Mouse (Mus musculus) cerebellum, adult (tissue): ENCODE measurements around the gene Col4a2.

Source experiments
- ATAC-seq: cut with Nextera tagmentation; 2 replicates; pipeline ENCODE4 v1.9.2; 2017; ENCODE audit warnings: mild to moderate bottlenecking, moderate library complexity, mixed read lengths; ENCODE audit not compliant: insufficient number of reproducible peaks, low FRiP score, low TSS enrichment

Gene Col4a2

GRCm38 (mm10) chr8:11292611-11293010, 20.0 kb upstream of the Col4a2 start:
- ATAC-seq, result no peak

DNA sequence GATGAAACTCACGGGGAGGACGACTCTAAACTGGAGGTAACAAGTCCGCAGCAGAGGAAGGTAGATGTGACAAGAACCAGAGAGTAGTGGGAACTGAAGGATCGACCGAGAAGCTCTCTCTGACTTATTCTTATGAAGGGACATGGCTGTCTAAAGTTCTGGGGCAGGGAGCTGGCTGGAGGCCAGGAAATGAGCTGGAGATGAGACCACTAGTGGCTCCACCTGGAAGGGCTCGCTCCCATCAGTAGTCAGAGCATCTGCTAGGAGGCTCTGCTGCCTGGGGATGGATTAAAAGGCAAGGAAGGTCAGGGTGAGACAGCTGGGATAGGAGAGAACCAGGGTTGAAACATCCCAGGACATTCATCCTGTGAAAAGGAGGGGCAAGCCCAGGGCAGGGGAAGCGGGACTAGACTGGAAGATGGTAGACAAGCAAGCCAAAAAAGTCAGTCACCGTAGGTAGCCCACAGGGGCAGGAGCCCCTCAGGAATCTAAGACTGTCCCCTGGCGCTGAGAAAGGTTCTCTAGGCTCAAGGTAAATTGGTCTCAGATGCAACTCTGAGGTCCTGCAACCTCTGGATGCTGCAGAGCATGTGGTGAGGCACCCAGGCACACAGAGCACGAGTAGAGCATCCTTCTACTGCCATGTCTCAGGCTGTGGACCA, 16.2 kb upstream of the Col4a2 start:
- ATAC-seq, result no peak

DNA sequence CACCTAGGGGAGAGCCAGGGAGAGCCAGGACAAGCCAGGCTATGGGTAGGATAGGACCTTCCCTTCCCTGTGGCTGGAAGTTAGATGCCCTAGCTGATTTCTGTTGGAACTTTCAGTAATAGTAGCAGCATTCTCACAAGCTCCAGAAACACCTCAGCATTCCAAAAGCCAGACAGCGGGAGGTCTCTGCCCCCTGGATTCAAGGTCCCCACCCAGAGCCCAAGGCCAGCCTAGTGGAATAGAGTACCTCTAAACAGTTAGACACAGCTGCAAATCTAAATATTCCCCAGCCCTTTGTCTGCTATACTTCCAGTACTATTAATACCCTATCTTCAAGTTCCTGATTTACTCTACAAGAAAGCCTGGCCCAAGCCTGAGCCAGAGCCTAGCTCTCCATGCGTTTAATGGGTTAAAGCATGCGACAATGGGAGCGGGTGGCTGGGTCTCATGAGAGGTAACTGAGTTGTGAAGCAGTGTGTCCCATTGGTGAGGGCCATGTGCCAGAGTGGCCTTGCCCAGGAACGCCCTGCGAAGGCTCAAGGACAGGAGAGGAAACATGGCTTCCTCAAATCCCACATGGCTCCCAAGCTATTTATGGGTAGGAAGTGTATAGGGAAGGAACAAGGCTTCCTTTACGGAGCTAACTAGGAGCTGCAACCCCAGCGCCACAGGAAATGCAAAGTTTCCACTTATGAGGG, 15.3 kb upstream of the Col4a2 start:
- no peak for ATAC-seq

DNA sequence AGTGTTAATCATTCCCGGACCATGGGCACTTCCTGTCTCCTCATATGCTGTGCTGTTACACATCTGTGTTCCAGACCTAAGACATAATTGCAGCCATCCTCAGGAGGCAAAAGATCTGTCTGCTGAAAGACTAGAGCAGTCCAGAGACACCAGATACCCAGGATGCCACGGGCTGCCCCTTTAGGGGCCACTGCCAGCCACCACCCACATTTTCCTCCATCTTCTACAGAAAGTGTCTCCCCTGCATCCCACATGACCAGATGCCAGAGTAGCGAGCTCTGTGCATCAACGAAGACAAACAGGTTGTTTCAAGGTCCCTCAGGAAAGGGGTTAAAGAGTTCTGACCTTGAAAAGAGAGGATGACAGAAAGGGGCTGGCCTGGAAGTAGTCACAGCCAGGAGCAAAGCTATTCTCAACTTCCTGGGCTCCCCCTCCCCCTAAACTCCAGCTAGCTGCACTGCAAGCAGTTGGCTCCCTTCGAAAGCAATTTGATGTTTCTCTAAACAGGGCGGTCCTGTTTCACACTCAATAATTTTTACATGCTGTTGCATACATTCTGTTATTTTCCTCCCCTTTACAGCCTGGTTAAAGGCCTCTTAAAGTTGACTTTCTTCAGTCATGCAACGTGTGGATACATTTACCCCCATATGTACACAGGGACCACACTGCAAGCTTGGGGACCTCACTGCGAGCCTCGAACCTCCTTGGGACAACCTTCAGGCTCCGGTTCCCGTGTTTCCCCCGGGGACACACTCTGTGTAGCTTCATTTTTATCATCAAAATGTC, 13.9 kb upstream of the Col4a2 start:
- ATAC-seq, result no peak

DNA sequence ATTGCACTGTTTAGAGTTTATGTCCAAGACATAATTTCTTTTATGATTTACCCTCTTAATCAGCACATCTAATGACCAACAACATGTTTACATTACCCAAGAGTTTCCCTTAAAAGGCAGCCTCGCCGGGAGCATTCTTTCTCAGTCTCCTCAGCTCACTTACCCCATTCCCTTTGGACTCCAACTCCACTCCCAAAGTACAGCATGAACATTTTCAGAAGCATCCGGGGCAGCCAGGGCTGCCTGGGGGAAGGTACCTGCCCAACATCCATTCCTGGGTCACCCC, 13.3 kb upstream of the Col4a2 start:
- no peak for ATAC-seq

GRCm38 (mm10) chr8:11300436-11300835, 12.2 kb upstream of the Col4a2 start:
- ATAC-seq, result no peak

GRCm38 (mm10) chr8:11304027-11304601, 8.5 kb upstream of the Col4a2 start:
- no peak for ATAC-seq

DNA sequence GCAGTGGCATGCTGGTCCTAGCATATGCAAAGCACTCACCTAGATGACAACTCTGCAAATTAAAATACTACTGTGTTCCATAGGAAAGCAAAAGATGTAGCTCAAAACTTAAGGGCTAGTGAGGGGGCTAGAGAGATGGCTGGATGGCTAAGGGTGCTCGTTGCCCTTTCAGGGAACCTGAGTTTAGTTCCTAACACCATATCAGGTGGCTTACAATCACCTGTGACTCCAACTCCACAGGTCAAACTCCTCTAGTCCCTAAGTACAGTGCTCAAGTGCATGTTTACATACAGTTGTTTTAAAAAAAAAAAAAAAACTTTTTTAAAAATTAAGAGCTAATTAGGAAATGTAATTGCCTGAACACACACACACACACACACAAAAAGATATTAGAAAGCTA, 7.1 kb upstream of the Col4a2 start:
- ATAC-seq, result no peak

DNA sequence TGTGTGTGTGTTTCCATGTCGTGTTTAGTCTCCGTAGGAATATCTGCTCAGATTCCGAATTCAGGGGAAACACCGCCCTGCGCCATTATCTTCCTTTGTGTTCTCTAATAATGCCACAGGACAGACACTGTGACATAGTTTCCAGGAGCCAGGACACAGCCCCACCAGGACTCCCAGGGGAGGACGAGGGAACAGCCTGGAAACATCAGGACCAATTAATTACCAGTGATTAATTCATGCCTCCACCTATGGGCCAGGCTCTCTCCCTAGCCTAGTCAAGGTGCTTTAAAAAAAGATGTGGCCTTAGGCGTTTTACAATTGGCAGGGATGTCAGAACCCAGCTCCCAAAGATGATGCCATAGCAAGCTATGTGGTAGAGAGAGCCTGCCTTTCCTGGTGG, 5.2 kb upstream of the Col4a2 start:
- no peak; the same call in 1 of the 2 replicates for ATAC-seq

GRCm38 (mm10) chr8:11308570-11308998, 4.0 kb upstream of the Col4a2 start:
- ATAC-seq, result no peak

DNA sequence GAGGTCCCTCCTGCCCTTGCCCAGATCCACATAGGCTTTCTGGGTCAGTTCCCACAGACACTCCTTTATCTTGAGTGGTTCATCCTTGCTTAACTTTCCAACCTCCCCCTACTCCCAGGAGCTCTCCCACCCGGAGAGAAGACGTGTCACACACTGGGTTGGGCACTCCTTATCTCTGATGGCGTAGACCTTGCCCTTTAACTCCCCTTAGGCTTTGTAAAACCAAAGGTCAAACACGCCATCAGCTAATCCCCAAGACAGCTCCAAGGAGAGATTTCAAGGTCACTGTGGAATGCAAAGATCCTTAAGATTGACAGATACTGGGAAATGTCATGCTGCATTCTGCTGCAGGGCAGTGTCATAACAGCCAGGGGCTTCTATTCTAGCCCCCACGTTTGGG, 3.4 kb upstream of the Col4a2 start:
- ATAC-seq, result no peak

DNA sequence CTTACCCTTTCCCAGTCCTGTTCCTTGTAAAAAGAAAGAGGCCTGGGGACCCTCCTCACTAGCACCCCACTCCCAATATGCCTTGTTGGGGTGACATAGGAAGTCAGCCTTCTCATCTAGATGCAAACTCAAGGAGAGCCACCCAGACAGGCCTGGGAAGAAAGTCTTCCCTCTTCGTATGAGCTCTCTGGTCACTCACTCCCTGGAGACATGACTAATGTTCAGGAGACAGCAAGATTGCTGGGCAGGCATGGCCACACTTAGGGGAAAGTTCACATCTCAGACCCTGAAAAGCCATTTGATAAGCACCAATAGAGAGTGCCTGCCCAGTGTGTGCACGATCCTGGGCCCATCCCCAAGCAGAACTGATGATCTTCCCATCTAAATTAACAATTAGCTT, 2.6 kb upstream of the Col4a2 start:
- no peak for ATAC-seq

DNA sequence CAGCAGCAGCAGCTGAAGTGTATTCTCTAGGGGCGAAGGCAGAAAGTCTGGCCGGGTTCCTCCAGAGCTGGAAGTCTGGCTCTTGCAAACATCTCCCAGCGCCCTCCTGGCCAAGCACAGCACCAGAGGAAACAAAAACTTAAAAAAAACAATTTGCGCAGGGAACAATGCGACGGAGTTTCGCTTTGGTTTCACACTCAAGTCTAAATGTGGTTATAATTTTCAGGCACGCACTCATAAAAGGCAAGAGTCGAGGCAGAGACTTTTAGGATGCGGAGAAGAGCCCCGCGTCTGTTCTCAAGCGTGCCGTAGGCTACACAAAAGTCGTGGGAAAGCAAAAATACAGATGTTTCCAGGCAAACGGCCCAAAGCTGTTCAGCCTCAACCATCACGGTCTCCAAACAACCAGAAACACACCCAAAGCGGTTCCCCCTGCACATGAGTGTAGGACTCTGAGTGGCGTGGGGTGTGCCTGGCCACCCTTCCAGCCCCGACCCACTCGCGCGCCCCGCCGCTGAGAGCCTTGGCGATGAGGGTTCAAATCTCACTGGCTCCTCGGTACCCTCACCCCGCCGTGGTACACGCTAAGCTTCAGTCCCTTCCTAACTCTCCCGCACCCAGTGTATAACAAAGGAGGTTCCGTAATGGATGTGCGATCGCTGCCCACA, 790 bp upstream of the Col4a2 start:
- ATAC-seq, result no peak

GRCm38 (mm10) chr8:11313176-11314111, 839 bp downstream of the Col4a2 start:
- ATAC-seq, result no peak

GRCm38 (mm10) chr8:11314613-11315012, 2.0 kb downstream of the Col4a2 start:
- no peak for ATAC-seq

DNA sequence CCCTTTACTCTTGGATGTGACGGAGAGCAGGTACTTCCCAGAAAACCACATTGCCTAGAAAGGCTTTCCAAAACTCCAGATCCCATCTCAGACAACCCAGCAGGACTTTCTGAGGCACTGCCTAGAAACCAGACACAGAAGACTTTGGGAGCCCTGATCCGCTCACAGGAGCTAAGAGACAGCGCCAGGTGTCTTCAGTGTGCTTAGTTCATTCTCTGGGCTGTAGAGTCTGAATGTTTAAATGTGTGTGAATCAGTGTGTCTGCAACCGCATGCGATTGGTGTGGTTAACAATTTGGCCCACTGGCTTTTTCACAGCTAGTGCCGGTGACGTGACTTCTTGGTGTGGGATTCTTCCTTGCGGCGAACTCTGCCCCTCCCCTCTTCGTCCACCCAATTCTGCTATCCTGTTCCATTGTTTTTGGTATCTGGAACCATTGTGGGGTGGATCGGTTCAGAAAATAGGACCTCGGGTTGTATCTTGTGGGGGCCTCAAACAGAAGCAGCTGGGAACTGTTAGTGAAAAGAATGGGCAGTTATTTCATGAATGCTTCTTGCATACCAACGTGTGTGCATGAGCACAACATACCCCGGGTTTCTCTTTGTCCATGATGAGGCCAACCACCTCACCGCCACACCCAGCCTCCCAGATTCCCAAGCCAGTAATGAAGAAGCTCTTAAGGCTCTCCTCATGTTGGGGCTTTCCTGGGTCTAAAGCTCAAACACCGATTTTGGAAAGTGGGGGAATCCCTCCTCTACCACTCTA, 2.8 kb downstream of the Col4a2 start:
- ATAC-seq, result no peak

- no peak for ATAC-seq
Measured at GRCm38 (mm10) chr8:11316118-11316517, 3.5 kb downstream of the Col4a2 start.

GRCm38 (mm10) chr8:11319405-11319804, 6.8 kb downstream of the Col4a2 start:
- ATAC-seq, result no peak

DNA sequence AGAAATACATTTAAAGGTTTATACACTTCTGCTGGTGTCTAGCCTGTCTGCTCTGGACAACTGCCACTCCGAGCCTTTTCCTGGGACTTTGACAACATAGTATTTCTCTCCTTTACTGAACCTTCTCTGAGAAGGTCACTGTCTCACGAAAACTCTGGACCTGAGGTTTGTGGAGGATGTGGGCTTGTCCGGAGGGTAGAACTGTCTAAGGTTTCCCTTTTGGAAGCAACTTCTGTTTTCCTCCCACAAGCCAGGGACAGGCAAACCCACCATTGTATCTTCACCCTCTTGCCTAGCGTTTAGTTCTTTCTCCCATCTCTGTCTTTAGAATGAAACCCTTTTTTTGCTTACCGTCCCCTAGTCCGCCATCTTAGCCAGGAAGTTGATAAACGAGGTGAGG, 9.2 kb downstream of the Col4a2 start:
- no peak for ATAC-seq
